Mouse (Mus musculus): Measurements from ENCODE around the gene Efna3. TPM values are rescaled to one million over a fixed set of nuclear protein-coding genes. Genes with fewer than 3 reads are reported as not detected.

Gene Efna3
- polyA plus RNA-seq, 1 experiment from 2014 or later = 90.1 TPM

- H3K4me1 ChIP-seq (replicated peaks) = peaks cover 75% of the 10 kb centered on the region
- no peaks in the 10 kb centered on the region for H3K9me3 ChIP-seq
- H3K4me3 ChIP-seq = peak overlapping the region; percentile 84
- H3K27ac ChIP-seq (replicated peaks) = no peak overlapping the region; the same call in none of the 2 replicates
- ATAC-seq (ENCODE audit: low read depth) = no peak
- 5% methylated on average over 6 of the region's 6 CpGs for WGBS
- peak overlapping the region; percentile 85 for H3K4me2 ChIP-seq
- H3K36me3 ChIP-seq = peaks cover 11% of the 10 kb centered on the region
- H3K27me3 ChIP-seq = no peaks in the 10 kb centered on the region
- peak overlapping the region; percentile 86 for H3K9ac ChIP-seq
Measured at GRCm38 (mm10) chr3:89336529-89336928, 13.8 kb upstream of the Efna3 start.

- Histone ChIP-seq H3K4me2 (no peak overlapping the region), H3K4me1 (replicated peaks) (peaks cover 71% of the 10 kb centered on the region), H3K36me3 (peaks cover 11% of the 10 kb centered on the region)
Measured at GRCm38 (mm10) chr3:89333053-89333452, 10.3 kb upstream of the Efna3 start.

GRCm38 (mm10) chr3:89332476-89332875, 9.7 kb upstream of the Efna3 start:
- peaks cover 74% of the 10 kb centered on the region for H3K4me1 ChIP-seq (replicated peaks)
- peak overlapping the region; percentile 67 for H3K27ac ChIP-seq (replicated peaks)
- peaks cover 11% of the 10 kb centered on the region for H3K36me3 ChIP-seq
- H3K27me3 ChIP-seq = no peaks in the 10 kb centered on the region
- H3K4me2 ChIP-seq = no peak overlapping the region
- peak overlapping the region; percentile 23; the same call in 1 of the 2 replicates for H3K9ac ChIP-seq
- 33% methylated on average over 12 of the region's 12 CpGs for WGBS
- no peak overlapping the region for H3K4me3 ChIP-seq
- H3K9me3 ChIP-seq = no peaks in the 10 kb centered on the region
- ATAC-seq (ENCODE audit: low read depth) = no peak

More at GRCm38 (mm10) chr3:89333053-89333452, 10.3 kb upstream of the Efna3 start:
- Histone ChIP-seq H3K4me3 (no peak overlapping the region), H3K27me3 (no peaks in the 10 kb centered on the region), H3K27ac (replicated peaks) (peak overlapping the region; percentile 67), H3K9ac (peak overlapping the region; percentile 23; the same call in 1 of the 2 replicates), H3K9me3 (no peaks in the 10 kb centered on the region)
- ATAC-seq (ENCODE audit: low read depth) = no peak
- 47% methylated on average over 11 of the region's 11 CpGs for WGBS

GRCm38 (mm10) chr3:89332013-89332412, 9.2 kb upstream of the Efna3 start:
- Histone ChIP-seq H3K36me3 (peaks cover 11% of the 10 kb centered on the region), H3K9me3 (no peaks in the 10 kb centered on the region), H3K9ac (no peak overlapping the region), H3K4me1 (replicated peaks) (peaks cover 74% of the 10 kb centered on the region), H3K27ac (replicated peaks) (peak overlapping the region; percentile 67), H3K4me2 (no peak overlapping the region), H3K4me3 (no peak overlapping the region), H3K27me3 (no peaks in the 10 kb centered on the region)
- 33% methylated on average over 10 of the region's 10 CpGs for WGBS
- no peak for ATAC-seq (ENCODE audit: low read depth)

GRCm38 (mm10) chr3:89331561-89331960, 8.8 kb upstream of the Efna3 start:
- Histone ChIP-seq H3K4me2 (no peak overlapping the region), H3K27ac (replicated peaks) (no peak overlapping the region; the same call in 1 of the 2 replicates), H3K4me3 (no peak overlapping the region), H3K9me3 (no peaks in the 10 kb centered on the region), H3K9ac (no peak overlapping the region), H3K4me1 (replicated peaks) (peaks cover 72% of the 10 kb centered on the region), H3K27me3 (no peaks in the 10 kb centered on the region), H3K36me3 (peaks cover 11% of the 10 kb centered on the region)
- ATAC-seq (ENCODE audit: low read depth) = no peak
- 73% methylated on average over 13 of the region's 13 CpGs for WGBS

- Histone ChIP-seq H3K27ac (replicated peaks) (no peak overlapping the region), H3K4me3 (no peak overlapping the region), H3K27me3 (no peaks in the 10 kb centered on the region), H3K9me3 (no peaks in the 10 kb centered on the region), H3K9ac (no peak overlapping the region), H3K4me2 (no peak overlapping the region), H3K4me1 (replicated peaks) (peaks cover 66% of the 10 kb centered on the region), H3K36me3 (peaks cover 11% of the 10 kb centered on the region)
- WGBS = 18% methylated on average over 10 of the region's 10 CpGs
- ATAC-seq (ENCODE audit: low read depth) = no peak
Measured at GRCm38 (mm10) chr3:89330948-89331347, 8.2 kb upstream of the Efna3 start.

- Histone ChIP-seq H3K27me3 (no peaks in the 10 kb centered on the region), H3K27ac (replicated peaks) (peak overlapping the region; percentile 28; the same call in 1 of the 2 replicates), H3K9ac (no peak overlapping the region), H3K4me2 (no peak overlapping the region), H3K4me3 (no peak overlapping the region), H3K4me1 (replicated peaks) (peaks cover 60% of the 10 kb centered on the region), H3K9me3 (no peaks in the 10 kb centered on the region), H3K36me3 (peaks cover 11% of the 10 kb centered on the region)
- 24% methylated on average over 3 of the region's 3 CpGs for WGBS
- no peak for ATAC-seq (ENCODE audit: low read depth)
Measured at GRCm38 (mm10) chr3:89330346-89330745, 7.6 kb upstream of the Efna3 start.

GRCm38 (mm10) chr3:89328623-89329022, 5.9 kb upstream of the Efna3 start:
- Histone ChIP-seq H3K9ac (no peak overlapping the region; the same call in 1 of the 2 replicates), H3K4me3 (no peak overlapping the region), H3K4me1 (replicated peaks) (peaks cover 57% of the 10 kb centered on the region), H3K4me2 (no peak overlapping the region), H3K27me3 (no peaks in the 10 kb centered on the region), H3K9me3 (no peaks in the 10 kb centered on the region), H3K36me3 (no peaks in the 10 kb centered on the region; the same call in 1 of the 2 replicates), H3K27ac (replicated peaks) (peak overlapping the region; percentile 10)
- ATAC-seq (ENCODE audit: low read depth) = peak; percentile 17; the same call in 1 of the 2 replicates
- 13% methylated on average over 4 of the region's 4 CpGs for WGBS

GRCm38 (mm10) chr3:89327371-89327870, 4.7 kb upstream of the Efna3 start:
- H3K9ac ChIP-seq = peak overlapping the region; percentile 50; the same call in 1 of the 2 replicates
- H3K27ac ChIP-seq (replicated peaks) = peak overlapping the region; percentile 74
- WGBS = 13% methylated on average over 9 of the region's 9 CpGs
- no peaks in the 10 kb centered on the region for H3K36me3 ChIP-seq
- no peaks in the 10 kb centered on the region for H3K27me3 ChIP-seq
- no peak overlapping the region for H3K4me3 ChIP-seq
- peak overlapping the region; percentile 32 for H3K4me2 ChIP-seq
- no peaks in the 10 kb centered on the region for H3K9me3 ChIP-seq
- peaks cover 52% of the 10 kb centered on the region for H3K4me1 ChIP-seq (replicated peaks)
- ATAC-seq (ENCODE audit: low read depth) = peak; percentile 2; the same call in 1 of the 2 replicates

GRCm38 (mm10) chr3:89325882-89326281, 3.1 kb upstream of the Efna3 start:
- WGBS = 92% methylated on average over 8 of the region's 8 CpGs
- Histone ChIP-seq H3K4me2 (no peak overlapping the region), H3K9me3 (no peaks in the 10 kb centered on the region), H3K36me3 (no peaks in the 10 kb centered on the region), H3K4me3 (no peak overlapping the region), H3K9ac (no peak overlapping the region), H3K27ac (replicated peaks) (no peak overlapping the region), H3K4me1 (replicated peaks) (peaks cover 52% of the 10 kb centered on the region), H3K27me3 (no peaks in the 10 kb centered on the region)
- no peak for ATAC-seq (ENCODE audit: low read depth)

GRCm38 (mm10) chr3:89322131-89322500, 649 bp downstream of the Efna3 start:
- peak; percentile 4; the same call in 1 of the 2 replicates for ATAC-seq (ENCODE audit: low read depth)
- Histone ChIP-seq H3K4me1 (replicated peaks) (peaks cover 61% of the 10 kb centered on the region), H3K36me3 (no peaks in the 10 kb centered on the region), H3K9ac (peak overlapping the region; percentile 96), H3K27ac (replicated peaks) (peak overlapping the region; percentile 97), H3K9me3 (no peaks in the 10 kb centered on the region), H3K27me3 (peaks cover 14% of the 10 kb centered on the region), H3K4me2 (peak overlapping the region; percentile 83), H3K4me3 (peak overlapping the region; percentile 76)
- WGBS = 0% methylated on average over 14 of the region's 14 CpGs

- Histone ChIP-seq H3K9me3 (no peaks in the 10 kb centered on the region), H3K4me1 (replicated peaks) (peaks cover 65% of the 10 kb centered on the region), H3K9ac (peak overlapping the region; percentile 96), H3K4me3 (peak overlapping the region; percentile 76), H3K27me3 (peaks cover 15% of the 10 kb centered on the region), H3K36me3 (no peaks in the 10 kb centered on the region), H3K4me2 (peak overlapping the region; percentile 83), H3K27ac (replicated peaks) (peak overlapping the region; percentile 97)
- under 1% methylated on average over 66 of the region's 66 CpGs for WGBS
- ATAC-seq (ENCODE audit: low read depth) = peak; percentile 38
Measured at GRCm38 (mm10) chr3:89321183-89322130, 1.3 kb downstream of the Efna3 start.

Data from neural tube, embryonic 13.5 days (tissue).